Mouse (Mus musculus) embryonic facial prominence, embryonic 15.5 days (tissue): ENCODE measurements around the gene Frmpd3. TPM values are rescaled to one million over a fixed set of nuclear protein-coding genes. Genes with fewer than 3 reads are reported as not detected.

Experiments
- ATAC-seq: fragments of 200-750 bp; cut with Nextera tagmentation; 2 replicates; pipeline ENCODE4 v1.8.0; 2017; ENCODE audit warnings: low read depth, moderate TSS enrichment; ENCODE audit not compliant: insufficient number of reproducible peaks, low FRiP score, low TSS enrichment
- H3K27ac ChIP-seq: fragments of 300-500 bp; sonication (generic); replicated peaks from 2 replicates; pipeline ENCODE4 v1.5.1; 2015; ENCODE audit warnings: mild to moderate bottlenecking, inconsistent platforms
- H3K27me3 ChIP-seq: fragments of 300-500 bp; sonication (generic); 2 replicates; pipeline ENCODE4 v1.6.1; 2015; ENCODE audit warnings: inconsistent platforms
- H3K36me3 ChIP-seq: fragments of 300-500 bp; sonication (generic); 2 replicates; pipeline ENCODE4 v1.6.1; 2015; ENCODE audit warnings: mild to moderate bottlenecking, inconsistent platforms
- H3K4me1 ChIP-seq: fragments of 300-500 bp; sonication (generic); 2 replicates; pipeline ENCODE4 v1.6.1; 2015; ENCODE audit warnings: inconsistent platforms
- H3K4me2 ChIP-seq: fragments of 300-500 bp; sonication (generic); replicated peaks from 2 replicates; pipeline ENCODE4 v1.6.1; 2015; ENCODE audit warnings: mild to moderate bottlenecking, inconsistent platforms
- H3K4me3 ChIP-seq: fragments of 300-500 bp; sonication (generic); replicated peaks from 2 replicates; pipeline ENCODE4 v1.5.1; 2015; ENCODE audit warnings: mild to moderate bottlenecking, inconsistent platforms
- H3K9ac ChIP-seq: fragments of 300-500 bp; sonication (generic); 2 replicates; pipeline ENCODE4 v1.6.1; 2015; ENCODE audit warnings: inconsistent platforms
- H3K9me3 ChIP-seq: fragments of 300-500 bp; sonication (generic); replicated peaks from 2 replicates; pipeline ENCODE4 v1.6.1; 2016; ENCODE audit warnings: inconsistent platforms
- WGBS: fragments of 180-500 bp; shearing (Covaris S2); methylation state at CpG from one replicate; pipeline ENCODE4 v1.1.7; 2015; 5-methylcytosine and 5-hydroxymethylcytosine counted together
- microRNA counts: library from miRNA; unstranded; fragments of <30 nt; microRNA quantifications from one replicate; lab custom pipeline; 2016
- microRNA-seq: library from miRNA; unstranded; fragments of <30 nt; microRNA quantifications from one replicate; pipeline ENCODE4, GENCODE M21; 2016; ENCODE audit warnings: borderline number of aligned reads
- polyA plus RNA-seq: library from polyadenylated mRNA; unstranded; fragments of >200 nt; fragmentation: Nextera tagmentation; extraction: Ambion mirVana; gene quantifications from 2 replicates; pipeline ENCODE4 v1.2.1, GENCODE M21; 2015

The Frmpd3 gene
- polyA plus RNA-seq, 1 experiment from 2014 or later = 0.33 TPM

DNA sequence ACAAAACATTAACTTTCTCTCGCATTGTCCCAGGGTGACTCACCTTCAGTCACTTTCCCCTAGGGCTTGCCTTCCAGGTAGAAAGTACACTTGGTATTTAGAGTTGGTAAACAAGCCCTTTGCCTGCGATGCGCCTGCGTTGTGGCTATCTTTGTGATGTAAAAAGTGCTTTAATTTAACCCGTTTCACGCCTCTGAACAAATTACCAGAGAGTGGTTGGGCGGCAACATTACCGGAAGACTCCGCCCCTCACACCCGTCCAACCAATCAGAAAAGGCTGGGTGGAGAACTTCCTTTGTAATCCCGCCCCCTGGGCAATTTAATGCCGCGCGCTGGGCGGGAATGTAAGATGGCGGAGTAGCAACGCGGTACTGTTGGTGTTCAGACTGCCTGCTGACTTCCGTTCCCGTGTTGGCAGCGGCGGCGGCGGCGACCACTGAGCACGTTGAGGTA lies 114.2 kb downstream of the Frmpd3 start, which contains the start of gene Prps1:
Gene Prps1, plus strand, starts transcription at position 335 of the 453 bp plus-strand sequence.
- Histone ChIP-seq H3K4me3 (peak within 1 kb of the TSS; percentile 56), H3K4me2 (peak within 1 kb of the TSS; percentile 52), H3K4me1 (no peaks in the 10 kb centered on the region), H3K9me3 (no peaks in the 10 kb centered on the region), H3K36me3 (no peaks in the 10 kb centered on the region), H3K27ac (no peak within 1 kb of the TSS), H3K9ac (0 out of 2 replicates have a peak within 1 kb of the TSS, but pooled peaks have one; percentile 6), H3K27me3 (no peaks in the 10 kb centered on the region)
- WGBS = 20% methylated on average over 26 of the region's 26 CpGs
- ATAC-seq = peak; percentile 91

GRCm38 (mm10) chrX:140456751-140457491 lies 114.9 kb downstream of the Frmpd3 start:
- no peaks in the 10 kb centered on the region for H3K27me3 ChIP-seq
- no peak overlapping the region for H3K27ac ChIP-seq
- H3K9ac ChIP-seq = 0 out of 2 replicates have a peak overlapping the region, but pooled peaks have one; percentile 6
- no peaks in the 10 kb centered on the region for H3K4me1 ChIP-seq
- peak overlapping the region; percentile 52 for H3K4me2 ChIP-seq
- peak; percentile 47; the same call in 1 of the 2 replicates for ATAC-seq
- H3K36me3 ChIP-seq = no peaks in the 10 kb centered on the region
- 22% methylated on average over 39 of the region's 39 CpGs for WGBS
- no peaks in the 10 kb centered on the region for H3K9me3 ChIP-seq
- H3K4me3 ChIP-seq = peak overlapping the region; percentile 56

GRCm38 (mm10) chrX:140457502-140457901 lies 115.4 kb downstream of the Frmpd3 start:
- no peaks in the 10 kb centered on the region for H3K36me3 ChIP-seq
- H3K9ac ChIP-seq = no peak overlapping the region

GRCm38 (mm10) chrX:140478231-140478630 lies 136.2 kb downstream of the Frmpd3 start:
- Histone ChIP-seq H3K27ac (no peak overlapping the region), H3K9ac (no peak overlapping the region), H3K27me3 (no peaks in the 10 kb centered on the region), H3K4me2 (no peak overlapping the region), H3K9me3 (no peaks in the 10 kb centered on the region), H3K4me1 (no peaks in the 10 kb centered on the region), H3K36me3 (no peaks in the 10 kb centered on the region), H3K4me3 (no peak overlapping the region)
- ATAC-seq = no peak
- WGBS = 93% methylated on average over 6 of the region's 6 CpGs

More at GRCm38 (mm10) chrX:140457502-140457901, 115.4 kb downstream of the Frmpd3 start:
- Histone ChIP-seq H3K27ac (no peak overlapping the region), H3K4me3 (peak overlapping the region; percentile 56), H3K27me3 (no peaks in the 10 kb centered on the region), H3K4me2 (peak overlapping the region; percentile 52), H3K9me3 (no peaks in the 10 kb centered on the region), H3K4me1 (no peaks in the 10 kb centered on the region)
- WGBS = 17% methylated on average over 12 of the region's 12 CpGs
- no peak for ATAC-seq

DNA sequence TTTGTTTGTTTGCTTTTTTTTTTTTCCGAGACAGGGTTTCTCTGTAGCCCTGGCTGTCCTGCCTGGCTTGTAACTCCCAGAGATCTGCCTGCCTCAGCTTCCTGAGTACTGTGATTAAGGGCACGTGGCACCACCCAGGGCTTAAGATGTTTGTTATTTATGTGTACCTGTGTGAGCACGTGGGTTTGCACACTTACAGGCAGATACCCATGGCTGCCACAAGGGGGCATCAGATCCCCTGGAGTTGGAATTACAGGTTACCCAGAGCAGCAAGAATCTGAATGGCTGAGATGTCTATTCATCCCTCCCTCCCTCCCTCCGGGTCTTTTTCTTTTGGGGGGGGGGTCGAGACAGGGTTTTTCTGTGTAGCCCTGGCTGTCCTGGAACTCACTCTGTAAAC lies 137.1 kb downstream of the Frmpd3 start:
- no peak for ATAC-seq
- no peak overlapping the region for H3K4me3 ChIP-seq
- no peak overlapping the region for H3K27ac ChIP-seq
- no peaks in the 10 kb centered on the region for H3K9me3 ChIP-seq
- H3K4me1 ChIP-seq = no peaks in the 10 kb centered on the region
- H3K27me3 ChIP-seq = no peaks in the 10 kb centered on the region
- WGBS = 61% methylated on average over 5 of the region's 5 CpGs
- no peaks in the 10 kb centered on the region for H3K36me3 ChIP-seq
- H3K9ac ChIP-seq = no peak overlapping the region
- H3K4me2 ChIP-seq = no peak overlapping the region

MicroRNAs within 50 kb of the gene (microRNA counts, 519-probe panel; counts per million panel counts)
- microRNA mmu-miR-3475 (lab: Ali Mortazavi, UCI) = 1,822 counts per million, percentile 28 among the panel's probes with 10 or more counts

Small RNAs within 50 kb of the gene (microRNA-seq; reads per million reads assigned to microRNA genes)
- 13.6 reads per million, percentile 31 among the genes with 10 or more reads in this experiment for gene Mir3475

Other genes with a start within 250 kb of the Frmpd3 start
- 37.7 and 42.7 TPM in 2 replicates for gene Prps1, start 114.3 kb downstream of the Frmpd3 start, polyA plus RNA-seq